Mouse (Mus musculus): ENCODE results near the gene Cacna1a.
"Not testable (repeated sequence)": the region's sequence is repeated elsewhere in the genome, so short reads cannot be mapped to it uniquely, and the experiment has no call there.

Gene Cacna1a

DNA sequence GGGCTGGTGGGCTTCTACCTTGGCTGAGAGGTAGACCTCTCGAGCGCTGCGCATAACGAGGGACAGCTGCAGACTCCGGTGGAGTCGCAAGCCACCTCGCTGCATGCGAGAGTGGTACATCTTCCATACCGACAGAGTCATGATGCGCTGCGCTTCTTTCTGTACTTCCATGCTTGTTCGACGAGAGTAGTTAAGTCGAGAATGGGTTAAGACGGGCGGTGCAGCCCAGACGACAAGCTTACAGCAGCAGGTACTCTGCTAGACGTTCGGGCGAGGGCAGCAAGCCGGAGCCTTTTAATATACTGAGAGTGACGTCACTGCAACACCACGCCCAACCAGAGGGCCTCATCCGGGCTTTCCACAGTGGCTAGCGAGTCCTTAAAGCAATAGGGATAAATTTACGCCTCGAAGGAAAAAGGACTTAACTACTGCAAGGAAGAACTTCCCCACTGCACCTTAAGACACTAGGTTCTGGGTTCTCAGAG is 274.4 kb downstream of the Cacna1a start, which contains the start of gene Ier2:
Ier2 (minus strand) TSS at position 272 of the 485 bp plus-strand sequence.
- DNase-seq: peak; percentile 93

DNA sequence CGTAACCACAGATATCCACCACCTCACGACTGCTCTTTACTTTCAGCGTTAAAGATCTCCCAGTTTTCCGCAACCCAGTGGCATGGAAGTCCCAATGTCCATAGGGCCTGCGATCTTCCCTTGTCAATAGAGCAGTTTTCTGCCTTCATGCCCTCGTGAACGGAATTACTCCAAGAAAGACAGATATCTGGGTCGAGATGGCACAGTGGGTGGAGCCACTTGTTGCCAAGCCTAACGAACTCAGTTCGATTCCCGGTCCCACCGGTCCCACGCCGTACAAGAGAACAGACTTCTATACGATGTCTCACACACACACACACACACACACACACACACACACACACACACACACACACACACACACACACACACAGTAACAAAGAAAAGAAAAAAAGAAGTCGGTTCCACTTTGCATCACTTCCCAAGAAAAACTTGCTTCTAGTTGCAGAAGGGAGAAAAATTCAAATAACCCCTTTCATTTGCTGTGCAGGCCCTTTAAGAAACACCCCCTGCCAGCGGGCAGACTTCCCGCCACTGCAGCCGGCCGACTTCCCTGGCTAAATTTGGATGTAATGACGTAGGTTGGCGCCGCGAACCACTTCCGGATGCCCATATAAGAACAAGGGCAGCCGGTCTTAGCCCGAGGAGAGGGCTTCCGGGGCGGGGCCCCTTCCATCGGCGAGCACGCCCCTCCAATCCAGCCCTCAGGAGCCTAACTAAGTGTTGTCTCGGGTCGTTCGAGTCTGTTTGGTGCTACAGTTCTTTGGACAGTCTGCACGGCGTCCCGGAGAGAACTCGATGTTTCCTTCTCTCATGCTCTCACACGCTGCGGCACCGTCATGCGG is 275.5 kb downstream of the Cacna1a start:
- DNase-seq: peak; percentile 94

DNA sequence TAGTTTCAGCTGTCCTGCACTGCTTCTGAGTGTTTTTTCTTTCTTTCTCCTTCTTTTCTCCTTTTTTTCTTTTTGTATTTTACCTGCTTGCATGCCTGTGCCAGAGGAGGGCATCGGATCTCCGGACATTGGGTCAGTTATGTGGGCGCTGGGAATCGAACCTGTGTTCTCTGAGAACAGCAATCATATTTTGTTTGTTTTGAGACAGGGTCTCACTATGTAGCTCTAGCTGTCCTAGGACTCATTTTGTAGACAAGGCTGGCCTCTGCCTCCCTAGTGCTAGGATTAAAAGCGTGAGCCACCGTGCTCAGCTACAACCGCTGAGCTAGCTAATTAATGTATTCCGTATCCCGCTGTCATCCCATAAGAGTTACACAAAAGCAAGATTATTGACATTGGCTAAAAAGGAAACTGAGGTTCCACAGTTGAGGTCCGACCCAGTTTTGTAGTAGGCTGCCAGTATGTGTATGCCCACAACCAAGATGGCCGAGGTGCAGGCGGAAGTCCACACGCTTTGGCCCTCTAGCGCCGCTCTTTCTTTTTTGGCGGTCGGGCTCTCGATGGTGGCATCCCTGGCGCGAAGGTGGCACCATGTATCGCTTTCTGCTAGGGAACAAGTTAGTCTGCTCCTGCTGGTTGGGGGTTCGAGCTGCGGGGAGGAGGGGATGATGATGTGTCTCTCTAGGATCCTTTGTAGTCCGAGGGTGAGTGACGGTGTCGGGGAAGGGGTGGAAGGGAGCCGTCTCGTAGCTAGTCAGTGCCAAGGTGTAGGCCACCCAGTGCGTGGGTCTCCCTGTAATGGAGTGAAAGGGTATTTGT is 276.5 kb downstream of the Cacna1a start:
- DNase-seq: peak; percentile 78 to 79

DNA sequence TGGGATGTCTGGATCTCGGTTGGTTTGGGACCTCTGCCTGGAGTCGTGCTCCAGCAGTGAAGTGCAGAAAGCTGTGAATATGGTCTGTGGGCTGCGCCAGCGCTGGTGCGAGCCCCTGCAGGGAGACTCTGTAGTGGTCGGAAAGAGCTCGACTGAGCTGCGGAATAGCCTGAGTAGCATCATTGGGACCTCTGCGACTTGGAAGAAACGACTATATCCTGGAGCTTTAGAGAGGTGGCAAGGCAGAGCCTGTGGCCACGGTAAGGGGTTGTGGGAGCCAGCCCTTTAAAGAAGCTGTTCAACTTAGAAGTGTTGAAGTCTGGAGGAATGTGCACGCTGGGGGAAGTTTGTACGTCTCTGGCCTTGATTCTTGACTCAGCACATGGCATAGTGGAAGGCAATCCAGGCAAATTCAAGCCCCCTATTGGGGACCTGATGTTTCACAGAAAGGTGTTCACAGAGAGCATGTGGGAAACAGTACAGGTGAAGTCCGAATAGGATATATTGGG is 277.2 kb downstream of the Cacna1a start:
- DNase-seq: no peak

DNA sequence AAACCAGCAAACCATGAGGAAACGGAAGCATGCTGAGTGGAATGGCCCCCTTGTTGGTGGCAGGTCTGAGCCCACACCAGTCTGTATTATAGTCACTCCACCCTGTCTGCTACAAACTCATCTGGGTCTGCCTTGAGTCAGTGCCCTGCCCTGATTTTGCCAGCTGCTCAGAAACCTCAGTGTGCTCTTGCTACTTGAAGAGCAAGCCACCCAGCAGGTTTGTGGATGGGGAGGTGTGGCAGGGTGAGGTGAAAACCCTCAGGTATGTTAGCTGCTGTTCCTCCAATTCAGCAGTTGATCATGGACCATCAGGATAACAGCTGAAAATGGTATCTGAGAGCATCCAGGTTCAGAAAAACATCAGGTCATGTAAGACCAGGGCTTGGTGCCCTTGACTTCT is 279.8 kb downstream of the Cacna1a start:
- no peak for DNase-seq

DNA sequence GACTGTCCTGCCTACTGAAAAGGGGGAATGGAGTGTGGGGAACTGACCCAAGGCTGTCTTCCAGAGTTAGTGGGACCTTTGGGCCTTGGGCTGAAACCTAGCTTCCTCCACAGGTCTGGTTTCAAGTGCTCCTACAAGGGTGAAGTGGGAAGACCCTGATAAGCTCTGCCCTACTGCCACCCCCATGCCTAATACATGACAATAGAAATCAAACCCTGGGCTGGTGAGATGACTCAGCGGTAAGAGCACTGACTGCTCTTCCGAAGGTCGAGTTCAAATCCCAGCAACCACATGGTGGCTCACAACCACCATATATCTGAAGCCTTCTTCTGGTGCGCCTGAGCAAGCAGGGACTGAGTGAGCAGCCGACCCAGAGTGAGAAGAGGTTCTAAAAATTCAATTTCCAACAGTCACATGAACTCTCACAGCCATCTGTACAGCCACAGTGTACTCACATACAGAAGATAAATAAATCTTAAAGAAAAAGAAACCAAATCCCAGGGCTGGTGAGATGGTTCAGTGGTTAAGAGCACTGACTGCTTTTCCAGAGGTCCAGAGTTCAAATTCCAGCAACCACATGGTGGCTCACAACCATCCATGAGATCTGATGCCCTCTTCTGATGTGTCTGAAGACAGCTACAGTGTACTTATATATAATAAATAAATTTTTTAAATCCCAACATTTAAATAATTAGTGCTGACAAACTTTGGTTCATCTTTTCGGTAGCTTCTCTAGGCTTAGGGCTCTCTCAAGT is 280.7 kb downstream of the Cacna1a start:
- no peak for DNase-seq

DNA sequence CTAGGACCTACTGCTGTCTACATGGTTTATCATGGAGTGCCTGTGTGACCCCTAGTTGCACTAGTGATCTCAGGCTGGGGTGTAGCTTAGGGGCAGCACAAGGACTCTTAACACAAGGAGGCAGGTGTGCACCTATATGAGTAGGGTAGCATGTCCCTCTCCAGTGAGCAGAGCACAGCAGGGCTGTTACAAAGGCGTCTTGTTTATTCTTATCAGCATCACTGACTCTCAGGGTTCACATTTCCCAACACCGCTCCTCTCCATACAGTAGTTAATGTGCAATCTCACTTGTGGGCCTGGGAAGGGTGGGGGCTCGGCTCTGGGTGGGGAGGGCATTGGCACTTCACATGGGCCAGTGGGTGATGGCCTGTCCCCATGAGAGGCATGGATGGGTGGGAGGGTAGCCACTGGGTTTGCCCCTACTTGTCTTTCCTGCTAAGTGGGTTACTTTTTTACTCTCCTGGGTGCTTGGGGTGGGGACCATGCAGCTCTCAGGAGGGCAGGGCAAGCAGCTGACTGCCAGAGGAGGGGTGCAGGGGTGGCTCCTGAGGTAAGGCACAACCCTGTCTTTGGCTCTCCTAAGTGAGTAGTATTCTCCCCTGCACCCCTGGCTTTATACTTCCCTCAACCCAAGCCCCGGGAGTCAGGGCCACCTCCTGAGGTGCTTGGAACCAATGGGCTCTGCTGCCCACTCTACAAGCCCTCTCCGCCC is 282.2 kb downstream of the Cacna1a start:
- DNase-seq: not testable (repeated sequence)

DNA sequence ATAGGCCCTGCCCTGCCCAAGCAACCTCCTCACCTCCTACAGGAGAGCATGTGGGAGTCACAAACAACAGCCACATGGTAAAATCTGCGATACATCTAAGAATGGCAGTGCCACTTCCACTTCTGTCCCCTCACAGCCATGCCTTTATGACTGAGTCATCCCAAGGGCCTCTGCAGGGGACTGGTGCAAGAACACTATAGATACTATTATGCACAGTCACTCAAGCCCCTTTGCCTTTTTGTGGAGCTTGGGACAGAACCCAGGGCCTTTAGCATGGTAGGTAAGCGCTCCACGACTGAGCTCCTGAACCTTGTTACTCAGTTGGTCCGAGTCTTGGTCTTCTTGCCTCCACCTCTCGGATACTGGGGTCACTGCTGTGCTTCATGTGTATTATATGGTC is 289.1 kb downstream of the Cacna1a start:
- no peak for DNase-seq

DNA sequence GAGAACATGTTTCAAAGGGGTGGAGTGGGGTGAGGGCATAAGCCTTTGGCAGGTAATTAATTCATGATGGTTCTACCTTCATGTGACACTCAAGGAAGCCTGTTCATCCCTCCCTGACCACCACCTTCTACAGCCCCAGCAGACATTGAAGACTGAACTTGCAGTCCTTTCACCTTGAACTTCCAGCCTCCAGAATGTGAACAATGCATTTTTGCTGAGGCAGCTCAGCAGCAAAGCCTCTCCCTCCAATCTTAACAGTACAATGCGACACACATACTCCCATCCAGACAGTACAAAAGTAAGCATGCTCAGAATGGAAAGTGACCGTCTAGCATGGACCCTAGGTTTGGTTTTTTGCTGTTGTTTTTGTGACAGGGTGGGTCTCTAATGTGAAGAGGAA is 293.2 kb downstream of the Cacna1a start:
- DNase-seq: no peak

DNA sequence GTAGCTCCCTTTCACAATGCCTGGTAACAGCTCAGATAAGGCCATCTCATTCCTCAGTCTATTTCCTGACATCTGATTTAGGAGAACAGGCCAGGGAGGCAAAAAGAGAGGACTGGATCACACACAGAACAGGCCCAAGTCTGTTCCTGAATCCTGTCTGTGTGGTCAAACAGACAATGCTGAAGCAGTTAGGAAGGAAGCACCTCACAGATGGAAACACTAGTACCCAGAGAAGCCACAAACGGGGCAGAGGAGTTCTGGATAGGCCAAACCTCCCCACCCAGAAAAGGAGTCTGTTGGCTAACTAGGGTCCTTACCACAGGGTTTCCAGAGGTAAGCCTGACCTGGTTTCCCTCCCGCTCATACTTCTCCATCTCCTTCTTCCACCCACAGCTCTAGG is 294.0 kb downstream of the Cacna1a start:
- no peak for DNase-seq

DNA sequence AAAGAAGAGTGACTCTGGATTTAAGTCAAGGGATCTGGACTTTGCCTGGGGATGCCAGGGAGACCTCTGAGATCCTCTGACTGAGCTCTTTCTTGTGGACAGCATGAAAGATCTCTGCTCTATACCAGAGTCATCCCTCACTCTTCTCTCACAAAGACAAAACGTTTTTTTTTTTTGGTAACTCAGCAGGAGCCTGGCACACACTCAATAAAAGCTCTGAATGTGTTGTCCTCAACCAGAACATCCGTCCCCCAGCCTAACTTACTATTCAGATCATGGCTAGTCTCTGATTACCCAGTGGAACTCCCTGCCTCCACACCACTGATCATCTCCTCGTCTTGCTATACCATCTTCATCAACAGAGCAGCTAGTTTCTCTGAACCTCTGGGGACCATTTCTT is 296.3 kb downstream of the Cacna1a start:
- DNase-seq: no peak

DNA sequence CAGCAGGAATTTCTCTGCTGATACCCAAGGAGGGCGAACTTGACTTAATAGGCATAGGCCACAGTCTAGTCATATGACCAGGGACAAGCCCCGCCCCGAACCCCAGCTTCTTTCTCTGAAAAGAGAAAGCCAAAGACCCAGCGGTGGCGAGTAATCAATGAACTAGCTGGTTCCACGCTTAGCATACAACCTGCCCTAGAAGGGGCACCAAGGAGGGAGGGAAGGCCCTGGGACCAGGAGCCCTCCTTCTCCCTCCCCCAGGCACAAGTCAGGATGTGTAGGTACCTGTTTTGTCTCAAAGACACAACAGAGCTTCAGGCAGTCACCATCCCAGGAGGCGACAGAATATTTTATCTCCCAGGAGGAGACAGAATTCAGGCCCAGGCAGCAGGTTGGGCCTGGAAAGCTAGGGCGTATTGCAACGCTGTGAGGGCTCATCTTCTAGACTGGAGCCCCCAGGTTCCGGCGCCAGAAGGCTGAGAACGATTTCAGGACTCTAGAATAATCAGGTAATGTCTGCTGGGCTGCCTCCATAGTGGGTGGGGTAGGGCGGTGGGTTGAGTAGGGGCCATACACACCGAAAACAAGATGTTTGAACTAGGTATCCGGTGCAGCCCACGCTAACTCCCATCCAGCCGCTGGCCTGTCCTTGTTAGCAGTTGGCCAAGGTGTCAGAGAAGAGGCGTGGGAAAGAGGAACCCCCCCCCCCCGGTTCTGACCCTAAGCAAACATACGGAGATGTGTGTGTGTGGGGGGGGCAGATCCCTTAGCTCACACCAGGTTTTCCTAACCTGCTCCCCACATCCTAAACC is 298.2 kb downstream of the Cacna1a start, which contains the start of gene Trmt1:
Trmt1 (plus strand) TSS at position 117 of the 812 bp plus-strand sequence.
- DNase-seq: peak; percentile 35 to 40

DNA sequence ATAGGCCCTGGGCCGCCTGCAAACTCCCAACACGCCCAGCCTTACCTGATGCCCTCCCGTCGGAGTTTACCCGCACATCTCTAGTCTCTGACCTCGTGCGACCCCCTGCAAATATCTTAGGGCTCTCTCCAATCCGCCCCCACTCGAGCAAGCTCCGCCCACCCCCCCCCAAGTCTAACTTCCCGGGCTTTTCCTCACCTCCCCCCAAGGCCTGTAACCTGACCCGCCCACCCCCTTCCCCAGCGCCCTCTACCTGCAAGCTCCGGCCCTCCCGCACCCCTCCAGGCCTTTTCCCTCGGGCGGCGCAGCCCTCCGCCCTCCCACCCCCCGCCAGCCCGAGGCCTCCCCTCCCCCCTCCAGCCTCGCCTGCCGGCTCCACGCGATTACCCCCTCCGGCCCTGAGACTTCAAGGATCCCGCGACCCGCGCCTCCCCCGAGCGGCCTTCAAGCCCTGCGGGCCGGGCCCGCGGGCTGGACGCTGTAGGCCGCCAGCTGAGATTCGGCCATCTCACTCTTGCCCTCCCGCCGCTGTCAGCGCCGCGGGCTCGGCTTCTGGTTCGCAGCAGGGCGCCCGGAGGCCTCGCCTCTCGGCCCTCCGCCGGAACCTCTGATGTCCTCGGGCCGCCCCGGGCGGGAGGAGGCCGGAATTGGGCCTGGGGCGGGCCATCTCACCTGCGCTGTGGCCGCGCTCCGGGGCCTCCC is 298.9 kb downstream of the Cacna1a start:
- peak in 1 of 2 experiments; percentile 10 for DNase-seq

DNA sequence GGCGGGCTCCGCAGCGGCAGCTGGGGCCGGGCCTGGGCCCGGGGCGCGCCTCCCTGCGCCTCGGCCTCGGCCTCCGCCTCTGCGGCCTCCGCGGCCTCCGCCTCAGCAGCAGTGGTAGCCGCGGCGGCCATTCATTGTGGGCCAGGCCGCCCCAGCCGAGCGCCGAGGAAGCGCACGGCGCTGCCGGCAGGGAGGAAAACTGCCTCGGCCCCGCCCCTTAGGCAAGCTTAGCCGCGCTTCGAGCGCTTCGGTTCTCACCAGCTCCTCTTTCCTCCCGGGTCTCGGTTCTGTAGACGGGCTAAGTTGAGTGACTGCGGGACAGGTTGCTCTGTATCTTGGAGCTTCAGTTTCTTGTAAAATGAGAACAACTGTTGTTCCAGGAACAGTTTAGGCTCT is 299.5 kb downstream of the Cacna1a start, which contains the start of gene Nacc1:
Nacc1 (minus strand) TSS at position 158 of the 396 bp plus-strand sequence.
- peak; percentile 89 to 90 for DNase-seq

DNA sequence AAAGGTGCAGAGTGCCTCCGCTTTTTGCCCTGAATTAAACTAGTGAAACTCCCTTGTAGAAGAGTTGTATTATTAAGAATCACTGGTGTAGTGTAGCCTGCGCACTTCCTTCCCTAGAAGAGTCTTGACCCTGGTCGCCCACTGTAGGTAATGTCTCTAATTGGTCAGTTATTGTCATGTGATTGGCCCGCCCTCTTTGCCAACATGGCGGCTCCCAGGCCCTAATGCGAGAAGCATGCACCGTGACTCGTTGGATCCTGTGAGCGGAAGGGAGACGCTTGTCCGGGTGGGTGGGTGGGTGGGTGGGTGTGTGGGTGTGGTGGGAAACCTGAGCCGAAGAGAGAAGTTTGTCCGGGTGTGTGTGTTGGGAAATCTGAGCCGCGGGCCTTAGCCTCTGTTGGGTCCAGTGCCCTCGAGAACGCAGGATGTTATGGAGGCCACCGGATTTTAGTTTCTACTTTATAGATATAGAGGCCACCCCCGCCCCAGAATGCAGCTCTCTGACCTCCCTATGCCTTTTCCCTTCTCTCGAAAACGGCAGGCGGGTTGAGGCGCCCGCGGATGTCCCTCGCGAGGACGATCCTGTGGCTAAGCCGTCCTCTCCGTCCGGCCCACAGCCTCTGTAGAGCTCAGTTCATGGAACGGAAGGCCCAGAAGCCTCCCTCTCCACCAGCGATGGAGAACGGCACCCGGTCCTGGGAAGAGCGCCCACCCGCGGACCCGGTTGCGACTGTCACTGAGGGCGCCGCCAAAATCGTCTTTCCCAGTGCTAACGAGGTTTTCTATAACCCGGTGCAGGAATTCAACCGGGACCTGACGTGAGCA is 301.1 kb downstream of the Cacna1a start:
- DNase-seq: peak; percentile 84 to 88
